Mouse (Mus musculus) bone marrow macrophage, adult 2 months (primary cell): ENCODE results near the gene Actr3. TPM values are rescaled to one million over a fixed set of nuclear protein-coding genes. Genes with fewer than 3 reads are reported as not detected.
A peak's percentile ranks its signal among the peaks of the same experiment; 100 is the strongest.

ENCODE experiments used
- H3K27ac ChIP-seq: 2 replicates; pipeline ENCODE4 v1.5.1; 2012; ENCODE audit warnings: low read depth, low read length; ENCODE audit not compliant: insufficient read depth
- H3K4me1 ChIP-seq: 2 replicates; pipeline ENCODE4 v1.6.1; 2012; ENCODE audit warnings: low read length; ENCODE audit not compliant: control insufficient read depth, insufficient read depth
- H3K4me3 ChIP-seq: 2 replicates; pipeline ENCODE4 v1.5.1; 2012; ENCODE audit warnings: mild to moderate bottlenecking, low read length, moderate library complexity; ENCODE audit not compliant: insufficient read depth
- CTCF ChIP-seq: IDR thresholded peaks from 2 replicates; pipeline ENCODE4 v1.5.1; 2012; ENCODE audit warnings: low read depth, mild to moderate bottlenecking, low read length, moderate library complexity
- POLR2A ChIP-seq: IDR thresholded peaks from 2 replicates; pipeline ENCODE4 v1.6.1; 2012; ENCODE audit warnings: mild to moderate bottlenecking, low read depth, low read length, borderline replicate concordance
- polyA plus RNA-seq: library from polyadenylated mRNA; stranded (reverse); fragments of >200 nt; gene quantifications from 2 replicates; pipeline ENCODE4 v1.2.4, GENCODE M21; 2012; ENCODE audit not compliant: missing spikeins, insufficient read depth, insufficient read length

The Actr3 gene
- 624 and 643 TPM in 2 replicates for polyA plus RNA-seq

DNA sequence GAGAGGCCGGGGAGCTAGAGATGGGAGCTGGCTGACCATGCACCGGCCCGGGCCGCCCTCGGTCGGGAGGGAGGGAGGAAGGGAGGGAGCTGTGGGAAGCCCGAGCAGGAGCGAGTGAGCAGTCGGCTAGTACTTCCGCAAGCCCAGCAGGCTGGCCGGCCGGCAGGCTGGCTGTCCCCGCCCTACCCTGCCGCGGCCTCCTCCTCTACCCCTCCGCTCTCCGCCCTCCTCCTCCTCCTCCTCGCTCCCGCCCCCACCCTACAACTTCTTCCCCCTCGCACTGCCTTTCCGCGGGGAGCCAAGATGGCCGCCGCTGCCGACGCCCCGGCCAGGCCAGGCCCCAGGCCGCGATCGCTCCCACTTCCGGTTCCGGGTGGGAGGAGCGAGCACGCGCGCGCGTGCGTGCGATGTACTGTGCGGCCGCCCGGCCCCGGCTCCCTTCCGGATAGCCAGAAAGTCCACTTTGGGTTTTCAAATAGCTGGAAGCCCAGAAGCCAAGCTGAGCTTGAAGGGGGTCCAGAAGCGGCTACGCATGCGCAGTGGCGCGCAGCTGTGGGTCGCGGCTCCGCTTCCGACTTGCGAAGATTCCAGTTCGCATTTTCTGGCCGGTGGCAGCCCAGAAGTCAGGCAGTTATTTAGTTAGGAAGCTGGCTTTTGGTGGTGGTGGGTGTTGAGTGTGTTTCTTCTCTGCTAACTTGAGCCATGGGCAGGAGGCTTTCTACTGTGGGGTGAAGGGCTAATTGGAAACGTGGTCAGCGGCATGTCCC lies at the start of gene Actr3:
Actr3 (minus strand) TSS at position 359 of the 767 bp plus-strand sequence.
- H3K27ac ChIP-seq, result peak within 1 kb of the TSS; percentile 97
- TF ChIP-seq CTCF (no peak), POLR2A (no peak)
- peaks cover 30% of the 10 kb centered on the region for H3K4me1 ChIP-seq
- peak within 1 kb of the TSS; percentile 91 for H3K4me3 ChIP-seq

DNA sequence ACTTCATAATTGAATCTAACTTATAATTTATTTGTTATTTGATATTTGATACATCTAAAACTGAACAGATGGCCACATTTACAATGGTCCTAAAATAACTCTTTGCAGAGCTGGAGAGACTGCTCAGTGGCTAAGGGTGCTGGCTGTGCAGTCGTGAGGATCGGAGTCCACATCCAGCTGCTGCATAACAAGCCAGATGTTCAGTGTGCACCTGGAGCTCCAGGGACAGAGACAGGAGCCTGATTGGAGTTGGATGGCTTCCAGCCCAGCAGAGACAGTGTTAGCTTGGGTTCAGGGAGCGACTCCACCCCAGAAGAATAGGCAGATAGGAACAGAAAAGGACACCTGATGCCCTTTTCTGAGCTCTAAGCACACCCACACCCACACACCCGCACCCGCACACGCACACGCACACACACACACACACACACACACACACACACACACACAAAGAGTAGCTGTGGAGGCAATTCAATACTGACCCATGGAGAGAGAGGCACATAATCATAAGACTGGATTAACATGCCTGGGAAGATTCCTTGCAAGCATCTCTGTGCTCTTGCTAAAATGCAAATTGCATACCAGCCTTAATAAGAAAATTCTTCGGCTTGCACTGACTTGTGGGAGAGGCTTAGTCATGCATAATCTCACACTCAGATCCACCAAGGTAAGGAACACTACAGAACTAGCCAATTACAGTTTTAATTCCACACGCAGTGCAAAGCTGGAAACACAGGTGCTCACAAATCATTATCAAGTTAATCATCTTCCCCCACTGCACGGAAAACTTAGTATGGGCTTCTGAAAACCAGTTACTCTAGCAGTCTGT lies 47.1 kb upstream of the Actr3 start:
- Histone ChIP-seq H3K4me1 (peaks cover 3% of the 10 kb centered on the region; the same call in 1 of the 2 replicates), H3K4me3 (no peak overlapping the region), H3K27ac (no peak overlapping the region)
- TF ChIP-seq POLR2A (no peak), CTCF (no peak)

GRCm38 (mm10) chr1:125481842-125482241 lies 46.3 kb upstream of the Actr3 start:
- H3K27ac ChIP-seq, result no peak overlapping the region
- TF ChIP-seq CTCF, result no peak
- no peak for TF ChIP-seq POLR2A

DNA sequence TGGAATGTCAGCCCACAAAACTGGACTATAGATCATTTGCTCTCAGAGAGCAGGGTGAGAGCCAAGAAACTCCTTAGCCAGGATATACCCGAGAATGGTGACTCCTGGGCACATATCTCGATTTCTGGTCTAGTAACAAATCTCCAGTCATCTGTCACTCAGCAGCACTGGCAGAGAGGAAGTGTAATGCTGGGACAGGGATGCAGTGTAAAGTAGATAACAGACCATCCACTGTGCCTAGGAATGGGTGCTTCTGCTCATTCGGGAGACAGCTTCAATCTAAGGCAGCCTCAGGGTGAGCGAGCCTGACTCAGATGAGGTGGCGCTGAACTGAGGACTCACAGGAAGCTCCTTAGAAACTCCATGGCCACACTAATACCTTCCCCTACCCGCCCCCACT lies 43.1 kb upstream of the Actr3 start:
- TF ChIP-seq CTCF (no peak), POLR2A (no peak)
- Histone ChIP-seq H3K4me1 (peaks cover 23% of the 10 kb centered on the region), H3K4me3 (no peak overlapping the region), H3K27ac (no peak overlapping the region)

More at GRCm38 (mm10) chr1:125481842-125482241, 46.3 kb upstream of the Actr3 start:
- peaks cover 4% of the 10 kb centered on the region; the same call in 1 of the 2 replicates for H3K4me1 ChIP-seq
- no peak overlapping the region for H3K4me3 ChIP-seq

- Histone ChIP-seq H3K4me1 (peaks cover 41% of the 10 kb centered on the region), H3K27ac (no peak overlapping the region), H3K4me3 (no peak overlapping the region)
- TF ChIP-seq CTCF (no peak), POLR2A (no peak)
These were observed 40.6 kb upstream of the Actr3 start for GRCm38 (mm10) chr1:125475961-125476682.

- H3K4me1 ChIP-seq, result peaks cover 56% of the 10 kb centered on the region
- no peak overlapping the region for H3K4me3 ChIP-seq
- H3K27ac ChIP-seq, result peak overlapping the region; percentile 26
- no peak for TF ChIP-seq POLR2A
- TF ChIP-seq CTCF, result no peak
These were observed 38.3 kb upstream of the Actr3 start for GRCm38 (mm10) chr1:125473866-125474265.

DNA sequence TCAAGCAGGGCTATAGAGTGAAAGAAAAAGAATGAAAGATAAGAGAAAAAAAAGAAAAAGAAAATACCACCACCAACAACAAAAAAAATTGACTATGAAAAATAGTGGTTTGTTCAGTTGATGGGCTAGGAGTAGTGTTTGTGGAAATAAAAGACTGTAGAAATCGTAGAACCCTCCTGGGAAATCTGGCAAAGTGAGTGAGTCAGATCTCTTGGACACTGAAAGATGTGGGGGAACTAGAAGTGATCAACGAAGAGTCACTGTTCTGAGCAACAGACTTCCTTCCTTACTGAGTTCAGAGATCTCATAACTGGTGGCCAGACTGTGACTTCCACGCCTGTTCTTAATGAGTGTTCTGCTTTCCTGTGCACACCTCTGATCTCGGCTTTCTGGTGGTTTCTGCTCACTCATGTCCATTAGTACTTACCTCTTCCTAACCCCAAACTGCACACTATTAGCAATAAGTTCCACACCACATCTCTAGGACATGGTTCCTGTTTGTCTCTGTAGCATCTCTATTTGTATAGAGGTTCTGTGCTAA lies 37.7 kb upstream of the Actr3 start:
- TF ChIP-seq CTCF, result no peak
- TF ChIP-seq POLR2A, result no peak

DNA sequence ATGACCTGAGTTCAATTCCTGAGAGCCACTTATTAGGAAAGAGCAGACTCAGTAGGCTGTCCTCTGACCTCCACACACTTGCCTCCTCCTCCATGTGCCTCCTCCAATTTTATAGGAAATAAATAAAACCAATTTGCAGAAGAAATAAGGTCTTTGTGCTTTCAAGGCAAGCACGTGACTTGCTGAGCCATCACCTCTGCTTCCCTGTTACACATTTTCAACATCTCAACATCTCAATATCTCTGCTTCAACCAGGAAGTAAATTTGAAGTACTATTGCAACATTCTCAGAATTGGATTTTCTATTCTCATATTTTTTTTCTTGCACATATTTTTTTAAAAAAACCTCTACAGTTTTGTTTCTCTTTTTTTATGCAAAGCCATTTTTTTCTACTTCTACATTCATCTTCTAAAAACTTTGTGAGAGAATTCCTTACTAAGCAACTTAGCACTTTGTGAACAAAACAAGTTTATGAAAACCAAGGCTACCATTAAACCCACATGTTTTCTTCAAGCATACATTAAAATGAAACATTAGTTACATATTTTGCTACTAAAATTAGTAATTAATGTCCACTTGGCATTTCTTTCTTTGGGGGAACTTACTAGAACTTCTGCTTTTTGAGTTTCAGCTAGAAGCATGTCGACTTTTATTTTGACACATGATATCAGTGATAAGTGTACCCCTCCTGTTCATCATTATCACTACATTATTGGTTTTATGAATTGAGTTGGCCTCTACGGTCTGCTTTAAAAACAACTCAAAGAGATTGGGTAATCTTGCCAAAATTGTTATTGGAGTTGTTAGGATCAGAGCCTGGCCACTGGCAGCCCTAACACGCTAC lies 35.5 kb upstream of the Actr3 start:
- Histone ChIP-seq H3K4me1 (peaks cover 68% of the 10 kb centered on the region), H3K4me3 (peak overlapping the region; percentile 33), H3K27ac (peak overlapping the region; percentile 99)
- TF ChIP-seq POLR2A (no peak), CTCF (no peak)

More for the DNA sequence above, 37.7 kb upstream of the Actr3 start:
- no peak overlapping the region for H3K4me3 ChIP-seq
- peaks cover 60% of the 10 kb centered on the region for H3K4me1 ChIP-seq
- H3K27ac ChIP-seq, result peak overlapping the region; percentile 69

DNA sequence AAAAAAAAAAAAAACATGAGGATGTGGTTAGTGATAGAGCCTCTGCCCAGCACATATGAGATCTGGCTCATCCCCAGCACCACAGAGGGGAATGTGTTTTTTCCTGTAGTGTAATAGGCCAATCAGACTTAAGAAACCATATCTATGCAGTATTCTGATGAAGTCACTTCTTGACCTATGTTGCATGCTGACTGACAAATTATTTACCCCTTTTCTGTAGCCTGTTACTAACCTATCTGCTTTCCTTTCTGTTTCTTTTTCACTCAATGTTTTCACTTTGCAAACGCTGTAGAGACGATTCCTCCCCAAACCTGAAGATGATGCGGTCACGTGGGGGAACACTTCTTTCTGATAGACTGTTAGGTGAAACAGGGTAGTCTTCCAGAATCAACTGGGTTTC lies 32.4 kb upstream of the Actr3 start:
- Histone ChIP-seq H3K4me3 (no peak overlapping the region), H3K27ac (peak overlapping the region; percentile 60), H3K4me1 (peaks cover 76% of the 10 kb centered on the region)
- TF ChIP-seq CTCF, result no peak
- TF ChIP-seq POLR2A, result no peak
